11 mouse cellular contexts compared by ENCODE assay signal in the genomic region with DNA sequence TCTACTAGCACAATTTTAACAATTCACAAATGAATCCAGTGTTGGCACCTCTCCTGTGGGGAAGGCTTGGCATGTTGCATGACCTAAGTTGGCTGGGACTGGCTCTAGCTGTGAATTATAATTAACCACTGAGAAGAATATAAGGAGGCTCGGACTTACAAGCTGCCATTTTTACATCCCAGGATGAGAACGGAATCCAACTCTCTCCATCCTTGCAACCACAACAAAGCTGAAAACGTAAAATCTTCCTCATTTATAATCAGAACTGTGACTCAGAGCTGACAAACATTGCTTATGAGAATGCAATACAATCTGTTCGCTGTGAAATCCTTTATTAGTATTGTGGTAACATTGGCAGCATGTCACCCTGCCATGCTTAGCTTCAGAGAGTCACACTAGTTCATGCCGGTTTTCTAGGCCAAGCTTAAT.
DNase-seq lines count a peak whose midpoint lies in the region; ATAC-seq and TF ChIP-seq lines count a peak whose summit lies in the region.
"Had no signal": no experiment of that assay in that cellular context is flagged by ENCODE, and none has a peak within 500 bp of the region (broad histone marks: within the 10 kb centered on the region; RNA-seq: fewer than 3 reads in every experiment).

No protein-coding gene starts in this region.

- no peaks in the 10 kb centered on the region for H3K27me3 ChIP-seq in heart, adult 2 months (ENCODE audit: control insufficient read depth, insufficient read depth, low read length)
- H3K27me3 ChIP-seq in lung, postnatal 0 days (replicated peaks; ENCODE audit: insufficient read depth, low read length) = no peaks in the 10 kb centered on the region

- peak overlapping the region; percentile 83 for H3K27ac ChIP-seq in heart, adult 2 months
- no peak overlapping the region for H3K27ac ChIP-seq in lung, postnatal 0 days (ENCODE audit: low read length)

- no peak for TF ChIP-seq EP300 in heart, adult 2 months (IDR thresholded peaks at IDR 0.05; ENCODE audit: insufficient read depth, low read depth, low read length)
- TF ChIP-seq EP300 in lung, postnatal 0 days (IDR thresholded peaks at IDR 0.05) = no peak

- WGBS in heart, adult 2 months = 65% methylated on average over 5 of the region's 5 CpGs
- 84% methylated on average over 5 of the region's 5 CpGs for WGBS in lung, postnatal 0 days

- no peak for DNase-seq in heart, adult 2 months
- DNase-seq in heart, postnatal 25 days (ENCODE audit: low spot score) = no peak
- DNase-seq in cerebellum, adult 11 months = peak; percentile 84
- DNase-seq in heart, postnatal 4 days = peak; percentile 28
- DNase-seq in left cerebral cortex, postnatal 4 days = peak; percentile 75
- DNase-seq in lung, postnatal 0 days (ENCODE audit: low spot score) = no peak
- DNase-seq: adrenal gland, postnatal 36 days; kidney, postnatal 14 days; retina, postnatal 1 day had no signal

- H3K36me3 ChIP-seq in heart, adult 2 months (ENCODE audit: control insufficient read depth, insufficient read depth, low read length) = peaks cover 9% of the 10 kb centered on the region
- H3K36me3 ChIP-seq in lung, postnatal 0 days (ENCODE audit: insufficient read depth, low read length) = no peaks in the 10 kb centered on the region

- H3K9me3 ChIP-seq in lung, postnatal 0 days (ENCODE audit: low read length) = no peaks in the 10 kb centered on the region

- peaks cover 2% of the 10 kb centered on the region; the same call in 1 of the 2 replicates for H3K79me2 ChIP-seq in heart, adult 2 months (replicated peaks; ENCODE audit: control insufficient read depth, insufficient read depth, low read length)

- no peak for TF ChIP-seq POLR2A in heart, adult 2 months (IDR thresholded peaks at IDR 0.05; ENCODE audit: insufficient read depth, low read depth, low read length)

- intact Hi-C loops in heart, adult 2 months (cut with DNase I) = no loop called here
- intact Hi-C loops in heart, postnatal 25 days (cut with DNase I) = no loop called here
- intact Hi-C loops in left cerebral cortex, postnatal 4 days (cut with DNase I) = no loop called here

- ATAC-seq in lung, postnatal 0 days = no peak
- no peak for ATAC-seq in monocyte, adult 5-6 weeks (replicated peaks; ENCODE audit: insufficient number of reproducible peaks, low FRiP score, low TSS enrichment, poor library complexity, severe bottlenecking)
- ATAC-seq in erythroblast, adult 5-6 weeks (replicated peaks; ENCODE audit: low FRiP score, poor library complexity, severe bottlenecking) = no peak

- no peak for TF ChIP-seq CTCF in heart, adult 2 months (IDR thresholded peaks at IDR 0.05)
- TF ChIP-seq CTCF in lung, postnatal 0 days (IDR thresholded peaks at IDR 0.05) = no peak

- no peak overlapping the region for H3K4me2 ChIP-seq in lung, postnatal 0 days (replicated peaks; ENCODE audit: low read depth, low read length)

- H3K4me3 ChIP-seq in heart, adult 2 months = no peak overlapping the region
- H3K4me3 ChIP-seq in lung, postnatal 0 days (ENCODE audit: low read depth, low read length) = no peak overlapping the region

- H3K9ac ChIP-seq in heart, adult 2 months (ENCODE audit: low read depth, low read length) = no peak overlapping the region
- no peak overlapping the region for H3K9ac ChIP-seq in lung, postnatal 0 days (replicated peaks; ENCODE audit: low read depth)

- H3K4me1 ChIP-seq in heart, adult 2 months (ENCODE audit: control insufficient read depth, insufficient read depth, low read length) = peaks cover 2% of the 10 kb centered on the region
- H3K4me1 ChIP-seq in lung, postnatal 0 days (ENCODE audit: insufficient read depth, low read depth, low read length) = no peaks in the 10 kb centered on the region

Comparison
In these comparisons a context has a peak if more than half of its experiments do, and no peak if none do; other contexts are left out.
1. DNase-seq: peak in cerebellum, adult 11 months (single experiment), heart, postnatal 4 days (single experiment) and left cerebral cortex, postnatal 4 days (single experiment); none in heart, adult 2 months (0 of 2), heart, postnatal 25 days (single experiment) and lung, postnatal 0 days (single experiment).